Comparison of ENCODE assay signal across 14 mouse cellular contexts in genomic region chr6:71485246-71485645, GRCm38 (mm10). TPM values are rescaled to one million over a fixed set of nuclear protein-coding genes. Genes with fewer than 3 reads are reported as not detected.
DNase-seq lines count a peak whose midpoint lies in the region.
"Had no signal": no experiment of that assay in that cellular context is flagged by ENCODE, and none has a peak within 500 bp of the region (broad histone marks: within the 10 kb centered on the region; RNA-seq: fewer than 3 reads in every experiment).

No protein-coding gene starts in this region.

- peak; percentile 11 for DNase-seq in kidney, postnatal 10 days
- no peak for DNase-seq in kidney, postnatal 14 days
- peak; percentile 21 for DNase-seq in ovary, postnatal 36 days (ENCODE audit: low spot score)
- no peak for DNase-seq in ovary, postnatal 14 days (ENCODE audit: low spot score)
- DNase-seq in adrenal gland, postnatal 25 days, result peak; percentile 26
- DNase-seq in thymus, postnatal 36 days, result no peak
- DNase-seq: cerebellum, adult 11-12 months; cerebellum, adult 9-10 months; cerebellum, postnatal 36 days; forebrain, postnatal 0 days; gastrocnemius, adult 2 months; gastrocnemius, postnatal 25 days; heart, postnatal 10 days; heart, postnatal 4 days had no signal

RNA-seq across cellular contexts. Expression of gene Rnf103, which starts 8.4 kb away (rescaled TPM):
- 32.3 and 41.0 TPM in 2 replicates for total RNA-seq in adrenal gland, postnatal 25 days (2021)

RNA-seq across cellular contexts. Expression of gene Rmnd5a, which starts 44.8 kb away (rescaled TPM):
- total RNA-seq in adrenal gland, postnatal 25 days (2021), result 91.9 and 102 TPM in 2 replicates

RNA-seq across cellular contexts. Expression of gene Chmp3, which starts 58.4 kb away (rescaled TPM):
- total RNA-seq in adrenal gland, postnatal 25 days (2021), result 109 and 133 TPM in 2 replicates

Comparison
In these comparisons a context has a peak if more than half of its experiments do, and no peak if none do; other contexts are left out.
1. DNase-seq: peak in kidney, postnatal 10 days (single experiment), ovary, postnatal 36 days (single experiment) and adrenal gland, postnatal 25 days (single experiment); none in kidney, postnatal 14 days (single experiment), ovary, postnatal 14 days (single experiment) and thymus, postnatal 36 days (0 of 2).